Mouse (Mus musculus): ENCODE results near the gene Gabrb1. TPM values are rescaled to one million over a fixed set of nuclear protein-coding genes. Genes with fewer than 3 reads are reported as not detected.

Gabrb1 gene
- polyA plus RNA-seq, 1 experiment from 2014 or later = 18.8 TPM

- Histone ChIP-seq H3K27ac (replicated peaks) (peak overlapping the region; percentile 49), H3K9ac (replicated peaks) (no peak overlapping the region), H3K4me3 (no peak overlapping the region), H3K9me3 (no peaks in the 10 kb centered on the region), H3K27me3 (no peaks in the 10 kb centered on the region), H3K36me3 (no peaks in the 10 kb centered on the region), H3K4me2 (replicated peaks) (no peak overlapping the region), H3K4me1 (peaks cover 15% of the 10 kb centered on the region)
- ATAC-seq (replicated peaks) = peak; percentile 68
- 25% methylated on average over 8 of the region's 8 CpGs for WGBS
These were observed 312.4 kb downstream of the Gabrb1 start for GRCm38 (mm10) chr5:71970140-71970800.

DNA sequence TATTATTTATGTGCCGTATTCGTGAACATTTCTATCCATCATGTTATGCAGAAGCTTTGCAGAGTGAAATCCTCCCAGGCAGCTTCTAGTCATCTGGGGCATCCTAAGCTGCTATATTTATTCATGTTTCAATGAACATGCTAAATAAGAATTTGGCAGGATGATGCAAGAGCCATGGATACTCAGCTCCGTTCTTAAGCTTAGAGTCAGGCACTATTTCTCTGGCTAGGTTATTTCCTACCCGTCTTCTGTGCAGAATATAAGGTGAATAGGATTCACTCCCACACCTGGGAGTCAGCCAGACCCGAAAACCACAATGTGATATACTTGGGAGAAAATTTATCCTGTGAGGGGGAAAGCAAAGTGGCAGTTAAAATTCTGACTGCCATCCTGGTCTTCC lies 314.9 kb downstream of the Gabrb1 start:
- Histone ChIP-seq H3K9me3 (no peaks in the 10 kb centered on the region), H3K36me3 (no peaks in the 10 kb centered on the region), H3K9ac (replicated peaks) (no peak overlapping the region), H3K27ac (replicated peaks) (no peak overlapping the region), H3K4me3 (no peak overlapping the region), H3K27me3 (no peaks in the 10 kb centered on the region), H3K4me1 (peaks cover 27% of the 10 kb centered on the region), H3K4me2 (replicated peaks) (no peak overlapping the region)
- WGBS = 65% methylated on average over 5 of the region's 5 CpGs
- no peak for ATAC-seq (replicated peaks)

- no peak overlapping the region for H3K4me2 ChIP-seq (replicated peaks)
- no peaks in the 10 kb centered on the region for H3K36me3 ChIP-seq
- WGBS = 67% methylated on average over 4 of the region's 4 CpGs
- no peaks in the 10 kb centered on the region for H3K9me3 ChIP-seq
- peak overlapping the region; percentile 75 for H3K27ac ChIP-seq (replicated peaks)
- no peaks in the 10 kb centered on the region for H3K27me3 ChIP-seq
- no peak overlapping the region for H3K9ac ChIP-seq (replicated peaks)
- peak; percentile 23; the same call in 1 of the 2 replicates for ATAC-seq (replicated peaks)
- peaks cover 18% of the 10 kb centered on the region for H3K4me1 ChIP-seq
- no peak overlapping the region for H3K4me3 ChIP-seq
These were observed 318.2 kb downstream of the Gabrb1 start for GRCm38 (mm10) chr5:71976133-71976532.

GRCm38 (mm10) chr5:71976571-71977061 lies 318.7 kb downstream of the Gabrb1 start:
- no peak overlapping the region for H3K4me3 ChIP-seq
- H3K4me2 ChIP-seq (replicated peaks) = no peak overlapping the region
- no peak overlapping the region for H3K9ac ChIP-seq (replicated peaks)
- H3K36me3 ChIP-seq = no peaks in the 10 kb centered on the region
- peak; percentile 95 for ATAC-seq (replicated peaks)
- 8% methylated on average over 5 of the region's 5 CpGs for WGBS
- no peaks in the 10 kb centered on the region for H3K9me3 ChIP-seq
- H3K27ac ChIP-seq (replicated peaks) = peak overlapping the region; percentile 75
- H3K4me1 ChIP-seq = peaks cover 18% of the 10 kb centered on the region
- H3K27me3 ChIP-seq = no peaks in the 10 kb centered on the region

DNA sequence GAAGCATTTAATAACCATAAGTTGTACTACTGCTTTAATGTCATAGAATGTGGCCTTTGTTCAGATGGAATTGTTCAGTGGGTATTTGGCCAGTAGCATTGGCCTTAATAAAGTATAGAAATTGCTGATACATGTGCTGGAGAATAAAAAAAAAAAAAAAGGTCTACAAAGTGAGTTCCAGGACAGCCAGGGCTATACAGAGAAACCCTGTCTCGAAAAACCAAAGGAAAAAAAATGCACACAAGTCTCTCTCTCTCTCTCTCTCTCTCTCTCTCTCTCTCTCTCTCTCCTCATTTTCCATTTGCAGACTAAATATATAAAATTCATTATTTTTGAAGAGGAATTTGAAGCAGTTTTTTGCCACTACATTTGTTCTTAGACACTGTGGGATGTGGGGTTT lies 328.6 kb downstream of the Gabrb1 start:
- Histone ChIP-seq H3K27ac (replicated peaks) (peak overlapping the region; percentile 76), H3K4me1 (peaks cover 9% of the 10 kb centered on the region; the same call in 1 of the 2 replicates), H3K4me3 (no peak overlapping the region), H3K4me2 (replicated peaks) (no peak overlapping the region), H3K9me3 (no peaks in the 10 kb centered on the region), H3K27me3 (no peaks in the 10 kb centered on the region), H3K36me3 (no peaks in the 10 kb centered on the region), H3K9ac (replicated peaks) (no peak overlapping the region)
- WGBS = 55% methylated on average over 1 of the region's 1 CpGs
- peak; percentile 53 for ATAC-seq (replicated peaks)

GRCm38 (mm10) chr5:71986983-71987398 lies 329.1 kb downstream of the Gabrb1 start:
- H3K36me3 ChIP-seq = no peaks in the 10 kb centered on the region
- H3K9me3 ChIP-seq = no peaks in the 10 kb centered on the region
- peaks cover 9% of the 10 kb centered on the region; the same call in 1 of the 2 replicates for H3K4me1 ChIP-seq
- H3K27me3 ChIP-seq = no peaks in the 10 kb centered on the region
- H3K4me2 ChIP-seq (replicated peaks) = no peak overlapping the region
- H3K9ac ChIP-seq (replicated peaks) = no peak overlapping the region
- WGBS = 31% methylated on average over 5 of the region's 5 CpGs
- peak overlapping the region; percentile 76 for H3K27ac ChIP-seq (replicated peaks)
- no peak overlapping the region for H3K4me3 ChIP-seq
- ATAC-seq (replicated peaks) = peak; percentile 95

GRCm38 (mm10) chr5:71999466-71999865 lies 341.6 kb downstream of the Gabrb1 start:
- Histone ChIP-seq H3K27me3 (no peaks in the 10 kb centered on the region), H3K36me3 (no peaks in the 10 kb centered on the region), H3K4me2 (replicated peaks) (no peak overlapping the region), H3K9ac (replicated peaks) (no peak overlapping the region), H3K4me3 (no peak overlapping the region), H3K27ac (replicated peaks) (no peak overlapping the region), H3K4me1 (no peaks in the 10 kb centered on the region), H3K9me3 (no peaks in the 10 kb centered on the region)
- no peak for ATAC-seq (replicated peaks)
- WGBS = 68% methylated on average over 4 of the region's 4 CpGs

DNA sequence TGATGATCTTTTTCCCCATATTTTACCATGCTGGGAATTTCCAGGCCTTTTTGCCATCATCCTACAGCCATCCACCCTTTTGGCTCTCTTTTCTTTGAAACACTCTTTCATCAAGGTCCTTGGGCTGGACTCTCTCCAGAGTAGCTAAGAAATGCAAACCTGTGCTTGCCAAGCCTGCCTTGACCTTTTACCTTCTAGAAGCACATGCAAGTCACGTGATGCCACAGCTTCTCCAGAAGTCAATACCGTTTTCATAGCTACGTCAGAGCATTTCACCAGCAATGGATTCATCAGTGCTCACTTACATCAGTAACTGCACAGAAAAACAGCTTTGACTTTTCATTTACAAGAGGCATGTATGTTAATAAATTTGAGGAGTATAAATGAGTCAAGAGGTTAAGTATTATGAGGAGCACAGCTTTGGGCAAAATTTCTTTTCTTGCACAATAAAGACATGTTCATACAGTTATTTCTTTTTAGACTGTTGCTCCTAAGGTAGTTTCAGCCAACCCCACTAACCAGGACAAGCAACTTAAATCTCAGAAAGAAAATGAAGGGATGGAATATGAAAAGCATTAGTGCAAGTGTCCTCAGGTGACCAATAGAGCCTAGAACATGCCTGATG lies 346.0 kb downstream of the Gabrb1 start:
- no peak for ATAC-seq (replicated peaks)
- whole genome bisulfite sequencing = 77% methylated on average over 3 of the region's 3 CpGs
- H3K9ac ChIP-seq (replicated peaks) = no peak overlapping the region
- H3K9me3 ChIP-seq = no peaks in the 10 kb centered on the region
- no peak overlapping the region for H3K4me2 ChIP-seq (replicated peaks)
- no peak overlapping the region for H3K4me3 ChIP-seq
- H3K27ac ChIP-seq (replicated peaks) = no peak overlapping the region
- no peaks in the 10 kb centered on the region for H3K4me1 ChIP-seq
- no peaks in the 10 kb centered on the region for H3K27me3 ChIP-seq
- no peaks in the 10 kb centered on the region for H3K36me3 ChIP-seq

- H3K9me3 ChIP-seq = no peaks in the 10 kb centered on the region
- no peak for ATAC-seq (replicated peaks)
These were observed 379.0 kb downstream of the Gabrb1 start for GRCm38 (mm10) chr5:72036954-72037353.

GRCm38 (mm10) chr5:72043226-72044151 lies 385.6 kb downstream of the Gabrb1 start:
- Histone ChIP-seq H3K4me3 (no peak overlapping the region), H3K9me3 (no peaks in the 10 kb centered on the region), H3K27me3 (no peaks in the 10 kb centered on the region), H3K4me1 (no peaks in the 10 kb centered on the region), H3K4me2 (replicated peaks) (no peak overlapping the region), H3K27ac (replicated peaks) (no peak overlapping the region), H3K9ac (replicated peaks) (no peak overlapping the region), H3K36me3 (no peaks in the 10 kb centered on the region)
- ATAC-seq (replicated peaks) = no peak
- WGBS = 88% methylated on average over 12 of the region's 12 CpGs

More at GRCm38 (mm10) chr5:72036954-72037353, 379.0 kb downstream of the Gabrb1 start:
- Histone ChIP-seq H3K4me1 (no peaks in the 10 kb centered on the region), H3K36me3 (no peaks in the 10 kb centered on the region), H3K4me3 (no peak overlapping the region), H3K27ac (replicated peaks) (no peak overlapping the region), H3K27me3 (no peaks in the 10 kb centered on the region), H3K9ac (replicated peaks) (no peak overlapping the region), H3K4me2 (replicated peaks) (no peak overlapping the region)

GRCm38 (mm10) chr5:72046261-72046660 lies 388.3 kb downstream of the Gabrb1 start:
- Histone ChIP-seq H3K27ac (replicated peaks) (no peak overlapping the region), H3K4me2 (replicated peaks) (no peak overlapping the region), H3K4me1 (no peaks in the 10 kb centered on the region), H3K36me3 (no peaks in the 10 kb centered on the region), H3K4me3 (no peak overlapping the region), H3K9ac (replicated peaks) (no peak overlapping the region), H3K27me3 (no peaks in the 10 kb centered on the region), H3K9me3 (no peaks in the 10 kb centered on the region)
- 37% methylated on average over 2 of the region's 2 CpGs for WGBS
- ATAC-seq (replicated peaks) = peak; percentile 74

DNA sequence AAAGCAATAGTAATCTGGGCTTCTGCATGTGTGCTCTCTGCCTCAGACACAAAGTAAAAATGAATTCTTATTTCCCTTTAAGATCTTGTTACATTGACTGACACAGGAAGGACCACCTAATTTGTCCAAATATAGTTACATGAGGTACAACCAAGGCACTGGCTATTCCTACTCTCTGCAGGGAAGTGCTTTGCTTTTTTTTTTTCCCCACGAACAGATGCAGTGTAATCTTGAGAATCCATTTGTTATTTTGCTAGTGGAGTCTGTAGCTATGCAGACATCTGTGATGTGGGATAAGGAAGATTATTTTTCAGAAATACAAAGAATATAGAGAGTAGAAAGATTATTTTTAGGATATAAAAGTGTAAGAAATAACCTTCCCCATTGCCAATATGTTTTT lies 406.2 kb downstream of the Gabrb1 start:
- H3K36me3 ChIP-seq = no peaks in the 10 kb centered on the region
- H3K9me3 ChIP-seq = no peaks in the 10 kb centered on the region
- no peak overlapping the region for H3K9ac ChIP-seq (replicated peaks)
- WGBS = 73% methylated on average over 1 of the region's 1 CpGs
- H3K27ac ChIP-seq (replicated peaks) = 0 out of 2 replicates have a peak overlapping the region, but pooled peaks have one; percentile 14
- no peaks in the 10 kb centered on the region for H3K4me1 ChIP-seq
- no peaks in the 10 kb centered on the region for H3K27me3 ChIP-seq
- no peak overlapping the region for H3K4me2 ChIP-seq (replicated peaks)
- no peak overlapping the region for H3K4me3 ChIP-seq
- no peak for ATAC-seq (replicated peaks)
